Mouse (Mus musculus) heart, postnatal 0 days (tissue): ENCODE measurements around the gene Eps8.

Source experiments
- CTCF ChIP-seq: IDR thresholded peaks from 2 replicates; pipeline ENCODE4 v1.5.1; 2016; ENCODE audit warnings: antibody characterized with exemption, control low read depth, low read depth
- EP300 ChIP-seq: IDR thresholded peaks from 2 replicates; pipeline ENCODE4 v1.6.1; 2016; ENCODE audit warnings: antibody characterized with exemption, low read depth

DNA sequence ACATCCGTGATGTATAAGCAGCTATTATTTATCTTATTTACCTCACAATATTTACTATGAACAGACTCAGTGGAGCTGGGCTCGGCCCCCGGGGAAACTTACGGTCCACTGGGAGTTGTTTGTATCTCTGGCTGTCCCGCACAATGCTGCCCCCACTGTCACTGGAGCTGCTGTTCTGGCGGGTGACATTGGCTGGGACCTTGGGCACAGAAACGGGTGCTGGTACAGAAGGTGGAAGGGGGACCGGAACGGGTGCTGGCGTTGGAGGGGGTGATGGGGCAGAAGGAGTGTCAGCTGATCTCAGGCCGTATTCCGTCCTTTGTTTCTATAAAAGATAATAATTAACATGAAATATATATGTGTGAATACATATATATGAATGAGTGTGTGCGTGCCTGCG is 164.6 kb downstream of the Eps8 start:
- TF ChIP-seq EP300 (no peak), CTCF (no peak)
